Mouse (Mus musculus): ENCODE measurements around the gene Ugt1a8.
"Not testable (repeated sequence)": the region's sequence is repeated elsewhere in the genome, so short reads cannot be mapped to it uniquely, and the experiment has no call there.

The Ugt1a8 gene

GRCm38 (mm10) chr1:88195687-88196086, 108.1 kb downstream of the Ugt1a8 start:
- no peak for DNase-seq

GRCm38 (mm10) chr1:88197443-88197842, 109.8 kb downstream of the Ugt1a8 start:
- no peak for DNase-seq

DNA sequence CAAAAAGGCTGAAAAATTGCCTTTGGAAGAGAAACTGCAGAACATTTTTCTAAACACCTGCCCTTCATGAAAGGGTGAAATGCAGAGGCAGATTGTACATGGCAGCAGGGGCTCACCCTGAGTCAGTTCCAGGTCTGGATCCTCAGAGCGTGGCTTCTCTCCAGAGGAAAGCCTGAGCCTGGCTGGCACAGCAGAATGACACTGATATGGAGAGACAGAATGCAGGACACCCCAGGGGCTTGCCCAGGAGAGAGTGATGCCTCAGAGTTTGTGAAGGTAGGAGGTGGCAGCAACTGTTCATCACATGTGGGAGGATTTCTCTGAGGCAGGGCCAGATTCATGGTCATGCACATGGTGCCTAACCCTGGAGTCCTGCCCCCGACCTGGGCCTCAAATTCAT, 112.4 kb downstream of the Ugt1a8 start:
- DNase-seq: no peak

GRCm38 (mm10) chr1:88200456-88200855, 112.8 kb downstream of the Ugt1a8 start, which contains the start of gene Ugt1a2:
Gene Ugt1a2, plus strand, starts transcription at chr1:88200601.
- DNase-seq: no peak

- peak; percentile 76 for DNase-seq
Measured at GRCm38 (mm10) chr1:88205294-88205922, 117.8 kb downstream of the Ugt1a8 start, which contains the start of gene Dnajb3. Gene Dnajb3, minus strand, starts transcription at chr1:88205782.

DNA sequence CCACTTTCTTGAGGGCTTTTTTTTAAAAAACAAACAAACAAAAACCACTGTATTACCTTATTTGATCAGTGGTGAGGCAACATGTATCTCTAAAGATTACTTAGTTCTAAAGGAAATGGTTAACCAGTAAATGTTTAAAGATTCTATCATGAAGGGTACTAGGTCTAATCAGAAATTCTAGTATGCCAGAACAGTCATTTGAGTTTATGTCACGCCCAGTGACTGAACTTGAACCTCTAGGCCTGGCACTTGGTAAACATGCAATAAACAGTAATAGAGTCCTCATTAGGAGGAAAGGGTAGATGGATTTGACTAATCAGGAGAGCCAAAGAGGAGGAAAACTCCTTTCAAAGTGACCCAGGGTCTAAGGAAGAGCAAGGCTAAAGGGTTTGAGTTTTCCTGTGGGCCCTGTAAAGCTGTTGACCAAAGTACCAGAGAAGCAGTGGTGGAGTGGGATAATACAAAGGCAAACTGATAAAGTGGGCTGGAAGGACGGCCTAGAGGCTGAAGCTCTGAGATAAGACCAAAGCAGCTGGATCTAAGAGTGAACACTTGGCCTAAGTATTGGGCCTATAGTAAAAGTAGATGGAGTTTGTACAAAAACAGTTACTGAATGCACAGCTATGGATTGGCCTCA, 119.3 kb downstream of the Ugt1a8 start:
- DNase-seq: no peak

- DNase-seq: no peak
Measured at GRCm38 (mm10) chr1:88211812-88212211, 124.2 kb downstream of the Ugt1a8 start, which contains the start of gene Ugt1a1. Gene Ugt1a1, plus strand, starts transcription at chr1:88211959.

DNA sequence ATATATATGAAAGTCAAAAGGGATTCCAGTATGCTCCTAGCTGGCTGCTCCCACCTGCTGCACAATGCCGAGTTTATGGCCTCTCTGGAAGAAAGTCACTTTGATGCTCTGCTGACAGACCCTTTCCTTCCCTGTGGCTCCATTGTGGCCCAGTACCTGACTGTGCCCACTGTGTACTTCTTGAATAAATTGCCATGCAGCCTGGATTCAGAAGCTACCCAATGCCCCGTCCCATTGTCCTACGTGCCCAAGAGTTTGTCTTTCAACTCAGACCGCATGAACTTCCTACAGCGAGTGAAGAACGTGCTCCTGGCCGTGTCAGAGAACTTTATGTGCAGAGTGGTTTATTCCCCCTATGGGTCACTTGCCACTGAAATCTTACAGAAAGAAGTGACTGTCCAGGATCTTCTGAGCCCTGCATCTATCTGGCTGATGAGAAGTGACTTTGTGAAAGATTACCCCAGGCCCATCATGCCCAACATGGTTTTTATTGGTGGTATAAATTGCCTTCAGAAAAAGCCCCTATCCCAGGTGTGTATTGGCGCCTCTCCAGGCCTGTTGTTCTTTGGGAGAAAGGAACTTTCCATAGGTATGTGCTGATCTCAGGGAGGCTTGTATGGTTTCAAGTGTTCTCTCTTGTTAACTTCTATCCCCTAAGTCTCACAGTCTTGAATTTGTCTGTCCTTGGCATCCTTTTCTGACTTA, 124.9 kb downstream of the Ugt1a8 start:
- no peak for DNase-seq

GRCm38 (mm10) chr1:88213061-88213460, 125.4 kb downstream of the Ugt1a8 start:
- no peak for DNase-seq

DNA sequence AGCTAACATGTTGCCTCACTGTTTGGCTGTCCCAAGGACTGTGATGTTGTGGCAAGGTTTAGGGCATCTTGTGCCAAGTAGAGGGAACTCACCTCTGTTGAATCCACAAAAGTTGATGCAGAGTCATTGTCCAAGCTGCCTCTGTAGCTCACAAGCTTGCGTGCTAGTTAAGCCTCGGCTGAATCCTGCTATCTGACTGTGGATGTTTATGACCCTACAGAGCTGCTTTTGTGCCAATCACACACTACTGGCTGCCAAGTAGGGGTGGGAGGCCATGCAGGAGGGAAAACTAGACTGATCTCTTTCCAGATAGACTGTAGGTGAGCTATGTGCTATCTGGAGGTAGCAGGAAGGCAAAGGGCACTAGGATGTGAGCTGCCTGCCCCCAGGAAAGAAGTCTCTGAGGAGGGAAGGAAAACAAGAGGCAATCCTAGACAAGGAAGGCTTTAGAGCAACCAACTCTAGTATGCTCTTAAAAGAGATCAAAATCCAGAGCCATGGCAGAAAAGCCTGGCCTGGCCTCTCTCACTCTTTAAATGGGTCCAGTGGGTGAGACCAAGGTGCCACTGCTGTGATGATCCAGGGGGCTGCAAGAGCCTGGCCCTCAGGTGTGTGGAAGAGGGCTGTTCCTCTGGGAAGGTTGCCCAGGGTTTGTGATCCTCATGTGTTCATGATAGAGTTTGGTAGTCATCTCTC, 126.3 kb downstream of the Ugt1a8 start:
- DNase-seq: no peak

DNA sequence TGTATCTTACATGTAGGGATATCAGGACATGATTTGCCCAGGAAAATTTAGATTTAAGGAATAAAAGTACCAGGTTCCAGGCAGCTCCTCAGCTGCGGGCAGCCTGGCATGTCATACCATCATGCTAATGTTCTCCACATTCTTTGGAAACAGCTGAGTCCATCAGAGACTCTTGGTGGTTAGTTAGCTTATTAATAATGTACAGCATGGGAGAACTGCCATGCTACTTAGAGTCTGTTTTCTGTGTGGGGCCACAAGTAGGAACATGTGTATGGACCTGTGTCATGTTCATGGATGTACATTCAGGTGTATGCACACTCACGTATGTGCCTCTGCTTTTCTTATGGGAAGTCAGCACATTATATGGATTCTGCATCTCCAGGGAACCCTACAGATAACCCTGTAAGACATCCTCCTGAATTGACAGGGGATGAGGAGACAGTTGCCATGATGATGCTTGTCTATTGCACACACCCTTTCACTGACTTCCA, 126.9 kb downstream of the Ugt1a8 start:
- no peak for DNase-seq

DNA sequence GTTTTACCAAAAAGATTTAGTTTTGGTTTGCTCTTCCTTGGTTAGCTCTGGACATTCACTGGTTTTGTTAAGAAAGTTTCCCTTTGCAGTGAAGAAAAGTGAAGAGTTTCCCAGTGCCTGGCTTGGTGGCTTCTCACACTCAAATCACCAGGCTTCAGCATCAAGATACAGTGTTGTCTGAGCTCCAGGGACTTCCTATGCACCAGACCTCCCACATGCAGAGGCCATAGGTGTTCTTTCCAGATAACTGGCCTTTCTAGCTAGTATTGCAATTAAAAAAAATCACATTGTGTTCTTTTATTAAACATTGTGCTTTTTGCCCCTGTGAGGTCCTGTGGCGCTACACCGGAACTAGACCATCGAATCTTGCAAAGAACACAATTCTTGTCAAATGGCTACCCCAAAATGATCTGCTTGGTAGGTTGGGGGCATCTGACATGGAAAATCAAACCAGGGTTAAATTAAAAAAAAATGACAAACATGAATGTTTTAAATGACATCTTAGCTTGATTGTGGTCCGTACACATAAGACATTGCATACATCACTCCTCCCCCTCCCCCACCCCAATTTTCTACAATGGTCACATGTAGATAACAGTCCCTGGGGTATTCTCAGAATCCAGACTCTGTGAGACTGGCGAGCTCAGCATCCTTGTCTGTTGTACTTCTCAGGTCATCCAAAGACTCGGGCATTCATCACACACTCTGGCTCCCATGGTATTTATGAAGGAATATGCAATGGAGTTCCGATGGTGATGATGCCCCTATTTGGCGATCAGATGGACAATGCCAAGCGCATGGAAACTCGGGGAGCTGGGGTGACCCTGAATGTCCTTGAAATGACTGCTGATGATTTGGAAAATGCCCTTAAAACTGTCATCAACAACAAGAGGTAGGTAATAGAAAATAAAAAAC, 128.1 kb downstream of the Ugt1a8 start:
- no peak for DNase-seq

DNA sequence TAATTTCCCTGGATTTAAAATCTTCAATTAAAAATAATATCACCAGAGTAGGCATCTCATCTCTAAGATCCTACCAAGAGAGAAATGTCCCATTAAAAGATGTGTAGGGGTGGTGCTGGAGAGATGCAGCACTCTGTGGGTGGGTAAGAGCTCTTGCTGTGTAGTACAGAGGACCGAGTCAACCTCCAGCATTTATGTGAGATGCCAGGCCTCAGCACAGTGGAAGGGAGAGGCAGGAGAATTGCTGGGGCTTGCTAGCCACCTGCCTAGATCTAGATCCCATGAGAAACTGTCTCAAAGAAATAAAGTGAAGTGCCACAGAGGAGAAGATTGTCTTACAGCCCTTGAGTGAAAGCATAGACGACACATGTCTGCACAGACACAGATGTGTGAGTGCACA, 128.9 kb downstream of the Ugt1a8 start:
- no peak for DNase-seq

DNA sequence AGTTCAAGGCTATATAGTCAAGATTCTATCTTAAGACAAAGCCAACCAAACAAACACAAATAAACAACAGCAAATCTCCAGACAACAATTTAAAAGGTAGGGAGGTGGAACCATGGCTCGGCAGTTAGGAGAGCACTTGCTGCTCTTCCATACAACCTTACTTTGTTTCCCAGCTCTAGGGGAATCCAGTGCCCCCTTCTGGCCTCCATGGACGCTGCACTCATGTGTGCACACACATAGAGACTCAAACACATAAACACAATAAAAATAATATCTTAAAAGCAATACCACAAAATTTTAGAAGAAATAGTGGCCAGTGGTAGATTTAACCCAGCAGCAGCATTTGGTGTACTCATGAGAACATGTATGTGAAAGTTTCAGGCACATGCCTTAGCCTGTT, 129.5 kb downstream of the Ugt1a8 start:
- no peak for DNase-seq

DNA sequence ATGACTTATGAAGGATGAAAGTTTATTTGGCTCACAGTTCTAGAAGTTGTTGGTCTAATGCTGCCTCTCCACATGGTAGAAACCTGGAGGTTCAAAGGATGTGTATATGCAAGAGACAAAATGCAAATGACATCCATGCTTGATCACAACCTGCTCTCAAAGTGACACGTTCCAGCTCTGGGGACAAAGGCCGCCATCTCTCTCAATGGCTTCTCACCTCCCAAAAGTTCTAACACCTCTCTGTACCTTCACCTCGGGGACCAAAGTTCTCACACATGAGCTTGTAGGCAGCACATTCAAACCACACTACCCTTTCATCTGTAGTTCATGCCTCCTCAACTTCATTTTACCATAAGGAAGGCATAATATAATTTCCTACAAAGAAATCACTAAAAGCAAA, 130.0 kb downstream of the Ugt1a8 start:
- DNase-seq: no peak

GRCm38 (mm10) chr1:88218051-88218450, 130.4 kb downstream of the Ugt1a8 start:
- DNase-seq: no peak

GRCm38 (mm10) chr1:88218591-88218990, 131.0 kb downstream of the Ugt1a8 start:
- no peak for DNase-seq

DNA sequence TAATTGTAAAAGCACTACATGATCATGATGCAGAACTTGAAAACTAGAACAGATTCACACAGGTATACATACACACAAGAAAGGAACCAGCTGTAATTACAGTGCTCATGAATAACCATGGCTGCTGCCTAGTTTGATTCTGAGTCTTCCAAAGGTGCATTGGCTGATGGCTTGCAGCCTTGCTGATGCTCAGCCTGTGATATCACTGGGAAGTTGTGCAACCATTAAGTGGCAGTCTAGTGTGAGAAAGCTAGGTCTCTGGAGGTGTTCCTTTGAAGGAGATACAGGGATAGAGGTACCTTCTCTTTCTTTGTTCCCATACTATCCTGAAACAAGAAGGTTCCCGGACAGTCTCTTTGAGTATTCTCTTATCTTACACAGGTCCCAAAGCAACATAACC, 131.4 kb downstream of the Ugt1a8 start:
- no peak for DNase-seq

GRCm38 (mm10) chr1:88220336-88220735, 132.7 kb downstream of the Ugt1a8 start:
- DNase-seq: no peak

- DNase-seq: no peak
Measured at GRCm38 (mm10) chr1:88222216-88222615, 134.6 kb downstream of the Ugt1a8 start.

GRCm38 (mm10) chr1:88223011-88223515, 135.4 kb downstream of the Ugt1a8 start:
- not testable (repeated sequence) for DNase-seq

DNA sequence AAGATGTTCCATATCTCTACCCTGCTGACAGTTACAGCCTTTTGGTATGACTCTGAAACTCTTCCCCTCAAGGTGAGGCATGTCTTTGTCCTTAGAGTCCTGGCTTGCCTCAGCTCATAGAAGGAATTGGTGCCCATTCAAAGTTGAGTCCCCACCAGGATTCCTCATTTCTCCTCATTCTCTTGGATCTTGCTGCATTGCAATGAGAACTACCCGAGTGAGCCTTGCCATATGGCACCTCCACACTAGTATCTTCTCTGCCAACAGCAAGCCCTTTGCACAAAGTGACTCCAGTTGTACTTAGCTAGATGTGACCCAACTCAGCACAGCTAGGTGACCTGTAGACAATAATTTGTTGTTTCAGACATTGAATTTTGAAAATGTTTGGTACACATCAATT, 136.0 kb downstream of the Ugt1a8 start:
- DNase-seq: no peak
